Mouse (Mus musculus) c-Kit-positive CD71-positive TER-119-positive erythroid progenitor cells, embryonic 14.5 days (primary cell): Measurements from ENCODE around the gene Tat.
"Not testable (repeated sequence)": the region's sequence is repeated elsewhere in the genome, so short reads cannot be mapped to it uniquely, and the experiment has no call there.

ENCODE experiments used
- DNase-seq: peaks from one replicate; pipeline ENCODE4 v3.0.0-alpha.2; 2013; ENCODE audit warnings: low spot score

Tat gene

GRCm38 (mm10) chr8:109983944-109984343 lies 6.3 kb upstream of the Tat start:
- DNase-seq = no peak

DNA sequence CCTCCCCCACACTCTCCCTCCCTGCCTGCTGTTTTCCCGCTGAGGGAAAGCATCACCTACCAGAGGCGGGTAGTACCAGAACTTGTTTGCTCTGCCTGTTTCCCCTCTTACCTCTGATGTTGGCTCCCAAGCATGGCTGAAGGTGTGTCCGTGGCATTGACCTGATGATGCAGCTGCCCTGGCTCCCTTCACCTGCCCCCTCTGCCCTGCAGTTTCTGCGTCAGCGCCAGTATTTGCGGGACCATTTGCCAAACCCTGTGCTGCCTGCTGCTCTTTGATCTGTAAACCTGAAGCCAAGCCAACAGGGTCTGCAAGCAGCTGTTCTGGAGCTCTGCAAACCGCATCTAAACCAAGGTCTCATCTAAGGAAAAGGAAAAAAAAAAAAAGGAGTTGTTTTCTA lies 3.9 kb upstream of the Tat start:
- no peak for DNase-seq

- DNase-seq = no peak
These were observed 2.5 kb upstream of the Tat start for GRCm38 (mm10) chr8:109987776-109988175.

GRCm38 (mm10) chr8:109989151-109989550 lies 1.1 kb upstream of the Tat start:
- no peak for DNase-seq

GRCm38 (mm10) chr8:109992166-109992565 lies 1.9 kb downstream of the Tat start:
- DNase-seq = no peak

DNA sequence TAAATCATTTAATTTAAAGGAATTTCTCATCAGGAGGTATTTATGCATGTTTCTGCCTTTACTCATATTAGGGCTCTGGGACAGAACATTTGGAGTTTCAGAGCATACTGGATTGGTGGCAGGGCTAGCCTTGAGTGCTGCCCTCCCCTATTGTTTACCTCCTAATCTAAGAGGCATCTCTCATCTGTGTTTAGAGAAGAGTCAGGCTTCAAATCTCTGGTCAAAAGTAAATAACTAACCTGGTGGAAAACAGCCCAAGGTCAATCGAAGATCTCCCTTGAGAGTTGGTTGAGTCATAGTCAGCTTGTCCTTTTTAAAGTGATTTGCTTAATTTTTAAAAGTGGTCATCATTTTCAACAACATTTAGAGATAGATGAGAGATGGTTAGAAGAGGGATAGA lies 2.7 kb downstream of the Tat start:
- no peak for DNase-seq

- DNase-seq = no peak
These were observed 7.1 kb downstream of the Tat start for GRCm38 (mm10) chr8:109997381-109997780.

GRCm38 (mm10) chr8:109998066-109998465 lies 7.8 kb downstream of the Tat start:
- DNase-seq = no peak

DNA sequence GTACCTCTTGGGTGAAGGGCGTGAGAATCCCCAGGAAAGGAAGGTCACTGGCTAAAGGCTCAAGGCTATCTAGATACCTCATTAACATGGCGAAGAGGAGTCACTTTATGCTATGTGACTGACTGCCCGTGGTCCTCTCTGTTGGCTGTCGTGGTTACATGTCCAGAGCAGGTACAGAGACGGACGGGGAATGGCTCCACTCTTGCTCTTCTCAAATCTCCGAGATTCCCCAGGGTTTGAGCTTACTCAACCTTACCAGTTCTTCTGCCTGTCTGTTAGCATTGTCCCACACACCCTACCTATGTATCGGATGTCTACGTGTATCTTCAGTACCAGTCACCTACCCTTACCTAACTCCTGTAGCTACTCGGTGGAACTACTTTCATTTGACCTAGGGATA lies 9.7 kb downstream of the Tat start:
- no peak for DNase-seq

- peak; percentile 35 for DNase-seq
These were observed 12.7 kb downstream of the Tat start for GRCm38 (mm10) chr8:110002953-110003352.

- DNase-seq = no peak
These were observed 14.1 kb downstream of the Tat start for GRCm38 (mm10) chr8:110004300-110004699.

GRCm38 (mm10) chr8:110006312-110007023 lies 16.2 kb downstream of the Tat start:
- no peak for DNase-seq

DNA sequence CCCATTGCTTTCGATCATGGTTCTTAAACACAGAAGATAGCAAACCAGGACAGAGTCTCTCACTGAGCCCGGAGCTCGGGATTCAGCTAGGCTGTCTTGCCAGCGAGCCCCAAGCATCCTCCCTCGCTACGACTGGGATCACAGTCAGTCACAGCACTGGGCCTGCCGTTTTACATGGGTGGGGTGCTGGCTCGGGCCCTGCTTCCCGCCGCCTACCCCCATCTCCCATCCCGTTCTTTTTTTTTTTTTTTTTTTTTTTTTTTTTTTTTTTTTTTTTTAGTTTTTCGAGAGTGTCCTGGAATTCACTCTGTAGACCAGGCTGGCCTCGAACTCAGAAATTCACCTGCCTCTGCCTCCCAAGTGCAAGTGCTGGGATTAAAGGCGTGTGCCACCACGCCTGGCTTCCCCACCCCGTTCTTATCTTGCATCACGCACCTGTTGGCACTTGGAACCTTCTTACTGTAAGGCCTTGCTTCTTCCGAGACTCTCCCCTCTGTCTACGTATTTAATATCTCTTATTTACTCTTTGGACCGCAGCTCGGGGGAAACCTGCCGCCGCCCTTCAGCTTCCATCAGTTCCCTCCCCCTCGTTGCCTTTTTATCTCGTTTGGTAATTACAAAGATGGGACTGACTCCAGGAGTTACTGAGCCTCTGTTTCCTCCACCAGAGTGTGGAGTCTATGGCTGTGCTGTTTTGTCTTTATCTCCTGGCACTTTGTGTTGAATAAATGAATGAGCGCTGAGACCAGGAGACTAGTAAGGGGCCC lies 18.2 kb downstream of the Tat start:
- no peak for DNase-seq

DNA sequence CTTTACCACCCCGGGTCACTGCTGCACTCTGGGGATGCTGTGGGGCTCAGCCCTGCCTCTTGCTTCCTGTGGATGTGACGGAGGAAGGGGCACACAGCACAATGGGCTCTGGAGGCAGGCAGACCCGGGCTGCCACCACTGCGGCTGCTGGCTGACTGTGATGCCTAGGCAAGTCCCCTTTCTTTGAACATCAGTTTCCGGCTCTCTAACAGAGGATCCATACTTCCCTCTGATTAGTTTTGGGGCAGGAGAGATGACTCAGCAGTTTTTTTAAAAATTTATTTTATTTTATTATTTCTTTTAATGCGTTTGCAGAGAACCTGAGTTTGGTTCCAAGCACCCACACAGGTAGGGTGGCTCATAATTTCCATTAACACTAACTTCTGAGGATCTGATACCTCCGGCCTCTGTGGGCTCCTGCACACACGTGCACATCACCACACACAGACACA lies 18.8 kb downstream of the Tat start:
- DNase-seq = no peak

DNA sequence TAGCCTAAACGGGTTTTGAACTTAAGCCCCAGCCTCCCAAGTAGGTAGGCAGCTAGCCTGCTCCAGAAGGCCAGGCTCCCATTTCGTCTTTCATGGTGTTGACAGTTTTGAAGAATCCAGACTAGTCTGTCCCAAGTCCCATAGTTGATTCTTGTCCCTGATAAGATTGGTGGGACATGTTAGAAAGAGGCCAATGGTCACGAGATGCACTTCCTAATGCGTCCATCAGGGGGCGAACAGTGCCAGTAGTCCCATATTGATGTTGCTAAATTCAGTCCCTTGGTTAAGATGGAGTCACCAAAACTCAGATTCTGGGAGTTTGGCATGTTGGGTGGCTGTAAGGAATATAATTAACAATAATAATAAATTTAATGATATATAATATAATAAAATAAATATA lies 20.6 kb downstream of the Tat start:
- DNase-seq = peak; percentile 22

DNA sequence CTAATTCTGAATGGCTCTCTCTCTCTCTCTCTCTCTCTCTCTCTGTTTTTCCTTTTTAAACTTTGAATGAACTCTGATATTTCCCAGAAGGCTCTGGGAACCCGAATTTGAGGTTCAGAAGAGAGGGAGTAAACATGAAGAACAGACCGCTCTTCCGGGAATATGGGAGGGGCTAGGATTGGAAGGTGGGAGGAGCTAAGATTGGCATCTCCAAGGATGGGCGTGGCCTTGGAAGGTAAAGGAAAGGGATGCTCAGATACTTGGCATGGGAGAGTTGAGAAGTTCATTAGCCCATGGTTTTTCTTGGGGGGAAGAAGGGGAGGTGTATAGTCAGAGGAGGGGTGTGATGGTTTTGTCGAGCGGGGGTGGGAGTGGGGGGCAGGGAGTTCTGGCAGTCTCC lies 31.8 kb downstream of the Tat start:
- no peak for DNase-seq

DNA sequence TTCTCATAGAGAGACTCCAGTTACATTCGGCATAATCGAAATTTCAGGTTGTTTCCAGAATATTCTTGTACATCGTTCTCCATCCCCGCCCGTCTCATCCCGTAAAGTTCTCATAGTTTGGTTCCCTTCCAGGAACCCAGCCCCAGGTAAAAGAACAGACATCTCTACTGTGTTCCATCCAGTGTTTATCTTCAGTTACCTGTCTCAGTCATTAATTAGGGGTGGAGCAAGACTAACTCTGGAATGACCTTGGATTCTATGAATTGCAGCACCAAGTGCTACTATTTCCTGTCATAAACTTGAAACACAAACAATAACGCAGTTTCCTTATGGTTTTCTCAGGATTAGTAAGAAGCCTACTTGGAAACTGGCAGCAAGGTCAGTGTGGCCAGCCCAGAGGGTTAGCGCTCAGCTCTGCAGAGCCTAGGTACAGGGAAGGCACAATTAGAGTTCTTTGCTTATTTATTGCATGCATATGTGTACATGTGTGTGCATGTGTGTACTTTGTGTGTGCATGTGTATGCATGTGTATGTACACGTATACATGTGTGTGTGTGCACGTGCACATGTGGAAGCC lies 32.6 kb downstream of the Tat start:
- DNase-seq = no peak

DNA sequence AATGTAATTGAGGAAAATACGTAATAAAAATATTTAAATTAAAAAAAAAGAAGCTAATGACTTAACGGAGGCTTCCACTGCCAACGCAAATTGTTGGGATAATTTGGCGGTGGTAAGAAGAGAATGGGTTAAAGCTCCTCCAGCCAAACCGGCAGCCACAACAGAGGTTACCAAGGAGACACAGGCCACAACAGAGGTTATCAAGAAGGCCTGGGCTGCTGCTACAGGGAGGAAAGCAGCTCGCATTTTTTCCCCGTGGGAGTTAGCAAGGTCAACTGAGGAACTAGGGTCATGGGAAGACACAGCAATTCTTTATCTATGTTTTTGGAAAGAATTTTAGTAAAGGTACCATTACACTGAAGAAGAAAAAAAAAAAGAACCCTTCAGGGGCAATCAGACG lies 43.5 kb downstream of the Tat start:
- not testable (repeated sequence) for DNase-seq

DNA sequence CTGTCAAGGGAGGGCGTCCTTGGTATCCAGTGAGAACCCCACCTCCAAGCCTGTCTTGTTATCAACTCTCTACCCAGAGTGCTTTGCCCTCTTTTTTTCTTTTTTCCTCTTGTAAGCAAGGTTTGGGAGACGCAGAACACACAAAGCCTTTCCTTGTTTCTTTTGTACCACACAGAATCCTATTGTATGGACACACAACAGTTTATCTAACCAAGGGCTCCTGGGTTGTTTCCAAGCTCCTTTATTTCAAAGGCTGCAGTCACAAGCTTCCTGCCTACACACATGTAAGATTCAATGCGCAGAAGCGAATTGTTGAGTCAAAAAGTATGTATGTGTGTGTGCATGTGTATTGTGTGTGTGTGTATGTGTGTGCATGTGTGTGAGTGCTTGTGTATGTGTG lies 44.1 kb downstream of the Tat start:
- DNase-seq = no peak

DNA sequence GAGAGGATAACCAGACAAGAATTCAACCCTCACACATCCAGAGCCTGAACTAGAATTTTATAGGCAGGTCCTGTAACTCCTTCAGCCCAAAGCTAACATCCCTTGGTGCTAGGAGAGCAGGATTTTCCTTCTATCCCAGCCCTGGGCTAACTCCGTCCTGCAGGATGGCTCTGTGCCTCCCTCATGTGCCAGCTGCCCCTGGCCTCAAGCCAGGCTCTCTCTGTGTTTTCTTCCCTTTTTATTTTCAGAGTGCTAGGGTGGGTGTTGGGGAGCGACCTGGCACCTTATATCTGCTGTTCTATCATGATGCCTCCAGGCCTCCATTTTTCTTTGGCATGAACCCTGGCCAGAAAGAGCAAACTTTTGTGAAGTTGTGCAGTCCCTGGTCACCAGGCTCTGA lies 45.9 kb downstream of the Tat start:
- DNase-seq = no peak

- no peak for DNase-seq
These were observed 49.0 kb downstream of the Tat start for GRCm38 (mm10) chr8:110039216-110039615.

- DNase-seq = no peak
These were observed 49.4 kb downstream of the Tat start, which contains the start of gene Chst4 for GRCm38 (mm10) chr8:110039659-110040058. TSS of gene Chst4 (minus strand) at chr8:110039740.

DNA sequence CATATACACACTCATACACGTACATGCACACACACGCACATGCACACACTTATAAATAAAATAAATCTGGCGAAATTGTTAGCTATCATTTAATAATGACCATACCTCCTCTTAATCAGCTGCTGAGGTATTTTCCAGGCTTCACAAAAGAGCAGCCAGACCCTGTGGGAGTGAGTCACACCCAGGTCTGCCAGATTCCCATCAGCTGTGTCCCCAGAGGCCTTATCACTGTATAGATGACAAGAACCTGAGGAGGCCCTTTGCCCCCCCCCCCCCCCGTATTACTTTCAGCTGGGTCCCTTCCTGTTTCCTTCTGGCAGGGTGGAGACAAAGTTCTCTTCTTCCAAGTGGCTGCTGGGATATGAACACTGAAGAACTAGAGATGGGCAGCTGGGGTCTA lies 50.3 kb downstream of the Tat start:
- DNase-seq = no peak
